Mouse (Mus musculus): ENCODE measurements around the gene Clip2.

Gene Clip2

DNA sequence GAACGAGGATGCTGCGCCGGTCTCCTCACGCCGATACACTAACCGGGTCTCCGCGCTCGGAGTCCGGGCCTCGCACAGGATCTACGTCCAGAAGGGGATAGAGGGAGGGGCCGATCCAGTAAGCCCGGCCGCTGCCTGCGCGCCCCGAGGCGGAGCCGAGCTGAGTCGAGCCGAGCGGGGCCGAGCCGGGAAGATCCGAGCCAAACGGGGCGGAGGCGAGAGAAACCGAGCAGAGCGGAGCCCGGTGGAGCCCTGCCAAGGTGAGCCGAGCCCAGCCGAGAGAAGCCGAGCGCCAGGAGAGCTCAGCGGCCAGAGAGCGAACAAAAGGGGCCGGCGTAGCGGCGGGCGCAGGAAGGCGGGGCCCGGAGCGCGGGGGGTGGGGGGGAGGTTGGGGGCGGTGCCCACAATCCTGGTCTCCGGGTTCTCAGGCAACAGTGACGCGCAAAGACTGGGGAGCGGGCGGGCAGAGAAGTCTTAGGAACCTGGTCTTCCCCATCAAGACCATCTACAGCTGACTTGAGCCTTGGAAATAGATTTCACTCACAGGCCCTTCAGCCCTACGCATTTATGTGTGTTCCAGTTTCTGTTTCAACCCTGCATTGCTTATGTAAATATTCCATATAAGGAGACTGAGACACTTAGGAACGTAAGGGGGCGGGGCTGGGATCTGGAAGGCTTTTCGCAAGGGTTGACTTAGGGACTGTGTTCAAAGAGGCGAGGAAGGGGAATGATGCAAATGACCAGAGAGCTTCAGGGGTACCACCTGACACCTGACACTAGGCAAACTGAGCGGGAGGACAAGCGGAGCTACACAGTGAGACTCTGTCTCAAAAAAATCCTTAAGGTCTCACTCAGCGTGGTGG is at the start of gene Clip2:
Gene Clip2 (minus strand): TSS at position 325 of the 863 bp plus-strand sequence.
- in situ Hi-C loops (cut with MboI, MseI) = no loop called here

- in situ Hi-C loops (cut with MboI, MseI) = no loop called here
Measured at GRCm38 (mm10) chr5:134597711-134598110, 45.5 kb upstream of the Clip2 start.

DNA sequence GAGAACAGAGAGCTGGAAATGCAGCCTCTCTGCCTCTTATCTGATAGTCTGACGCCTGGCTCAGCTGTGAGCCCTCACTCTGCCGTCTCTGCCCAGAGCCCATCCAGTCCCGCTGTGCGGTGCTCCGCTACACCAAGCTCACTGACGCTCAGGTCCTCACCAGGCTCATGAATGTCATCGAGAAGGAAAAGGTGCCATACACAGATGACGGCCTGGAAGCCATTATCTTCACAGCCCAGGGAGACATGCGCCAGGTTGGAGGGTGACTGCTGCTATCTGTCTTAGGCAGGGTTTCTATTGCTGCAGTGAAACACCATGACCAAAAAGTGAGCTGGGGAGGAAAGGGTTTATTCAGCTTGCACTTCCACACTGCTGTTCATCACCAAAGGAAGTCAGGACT is 40.9 kb upstream of the Clip2 start:
- in situ Hi-C loops (cut with MboI, MseI) = no loop called here

- in situ Hi-C loops (cut with MboI, MseI) = no loop called here
Measured at GRCm38 (mm10) chr5:134592026-134592581, 39.9 kb upstream of the Clip2 start.

GRCm38 (mm10) chr5:134589900-134590299 is 37.7 kb upstream of the Clip2 start:
- in situ Hi-C loops (cut with MboI, MseI) = no loop called here

DNA sequence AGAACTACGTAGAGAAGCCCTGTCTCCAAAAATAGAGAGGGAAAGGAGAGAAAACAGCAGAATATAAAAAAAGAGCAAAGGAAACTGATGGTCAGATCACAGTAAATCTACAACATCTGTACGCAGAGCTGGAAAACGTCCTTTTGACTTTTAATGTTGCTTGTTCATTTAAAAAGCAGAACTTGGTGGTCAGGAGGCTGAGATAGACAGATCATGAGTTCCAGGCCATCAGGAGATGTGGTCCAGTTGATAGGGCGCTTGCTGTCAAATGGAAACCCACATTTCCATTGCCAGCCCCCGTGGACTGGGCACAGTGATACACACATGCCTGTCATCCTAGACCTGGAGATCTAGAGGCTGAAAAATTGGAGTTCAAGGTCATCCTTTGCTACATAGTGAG is 32.6 kb upstream of the Clip2 start:
- in situ Hi-C loops (cut with MboI, MseI) = no loop called here

GRCm38 (mm10) chr5:134583884-134584213 is 31.6 kb upstream of the Clip2 start:
- in situ Hi-C loops (cut with MboI, MseI) = no loop called here

GRCm38 (mm10) chr5:134583006-134583883 is 31.0 kb upstream of the Clip2 start:
- in situ Hi-C loops (cut with MboI, MseI) = no loop called here

- in situ Hi-C loops (cut with MboI, MseI) = no loop called here
Measured at GRCm38 (mm10) chr5:134582221-134582907, 30.1 kb upstream of the Clip2 start.

DNA sequence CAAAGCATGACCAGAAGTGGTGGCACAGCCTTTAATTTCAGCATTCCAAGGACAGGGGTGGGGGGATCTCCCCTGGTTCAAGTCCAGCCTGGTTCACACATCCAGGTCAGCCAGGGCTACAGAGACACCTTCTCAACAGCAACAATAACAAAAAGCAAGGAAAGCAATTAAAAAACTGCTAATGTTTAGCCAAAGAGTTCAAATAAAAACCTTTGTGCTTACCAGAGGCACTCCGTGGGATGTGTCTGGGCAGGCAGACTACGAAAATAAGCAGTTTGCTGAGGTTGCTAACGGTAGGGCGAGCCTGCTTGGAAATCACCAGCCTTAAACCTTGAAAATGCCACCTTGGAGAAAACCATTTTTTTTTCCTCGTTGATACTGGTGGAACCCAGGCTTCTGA is 28.9 kb upstream of the Clip2 start, which contains the start of gene Rfc2:
Gene Rfc2 (plus strand): TSS at position 221 of the 400 bp plus-strand sequence.
- in situ Hi-C loops (cut with MboI, MseI) = no loop called here

- in situ Hi-C loops (cut with MboI, MseI) = loop anchor here (5.0 kb wide), 1 partner anchor 82 kb away; no protein-coding TSS in a partner anchor
Measured at GRCm38 (mm10) chr5:134579135-134579534, 26.9 kb upstream of the Clip2 start.

GRCm38 (mm10) chr5:134577534-134577933 is 25.3 kb upstream of the Clip2 start:
- in situ Hi-C loops (cut with MboI, MseI) = loop anchor here (5.0 kb wide), 1 partner anchor 80 kb away; no protein-coding TSS in a partner anchor

DNA sequence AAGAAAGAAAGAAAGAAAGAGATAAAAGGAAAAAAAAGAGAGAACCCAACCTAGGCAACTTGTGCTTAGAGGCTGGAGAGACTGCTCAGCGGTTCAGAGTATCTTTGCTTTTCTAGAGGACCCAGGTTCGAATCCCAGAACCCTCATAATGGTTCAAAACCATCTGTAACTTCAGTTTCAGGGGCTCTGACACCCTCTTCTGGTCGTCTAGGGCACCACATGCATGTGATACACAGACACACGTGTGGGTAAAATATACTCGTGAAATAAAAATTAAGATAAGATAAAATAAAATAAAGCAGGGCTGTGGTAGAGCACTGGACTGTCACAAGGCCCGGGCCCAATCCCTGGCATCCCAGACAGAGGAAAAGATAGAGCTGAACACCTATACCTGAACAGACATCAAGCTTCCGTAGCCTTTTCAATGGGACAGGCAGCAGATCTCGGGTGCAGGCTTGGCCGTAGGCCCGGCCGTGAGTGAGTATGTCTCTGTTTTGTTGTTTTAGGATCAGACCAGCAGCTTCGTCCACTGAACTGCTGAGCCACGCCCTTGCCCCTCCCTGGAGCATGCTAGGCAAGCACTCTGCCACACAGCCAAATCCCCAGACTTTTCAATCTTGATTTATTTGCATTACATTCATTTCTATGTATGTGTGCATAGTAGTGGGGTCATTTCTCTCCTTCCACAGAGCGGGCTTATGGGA is 24.4 kb upstream of the Clip2 start:
- in situ Hi-C loops (cut with MboI, MseI) = loop anchor here (5.0 kb wide), 1 partner anchor 79 kb away; no protein-coding TSS in a partner anchor

- in situ Hi-C loops (cut with MboI, MseI) = loop anchor here (5.0 kb wide), 1 partner anchor 79 kb away; no protein-coding TSS in a partner anchor
Measured at GRCm38 (mm10) chr5:134575833-134576232, 23.6 kb upstream of the Clip2 start.

DNA sequence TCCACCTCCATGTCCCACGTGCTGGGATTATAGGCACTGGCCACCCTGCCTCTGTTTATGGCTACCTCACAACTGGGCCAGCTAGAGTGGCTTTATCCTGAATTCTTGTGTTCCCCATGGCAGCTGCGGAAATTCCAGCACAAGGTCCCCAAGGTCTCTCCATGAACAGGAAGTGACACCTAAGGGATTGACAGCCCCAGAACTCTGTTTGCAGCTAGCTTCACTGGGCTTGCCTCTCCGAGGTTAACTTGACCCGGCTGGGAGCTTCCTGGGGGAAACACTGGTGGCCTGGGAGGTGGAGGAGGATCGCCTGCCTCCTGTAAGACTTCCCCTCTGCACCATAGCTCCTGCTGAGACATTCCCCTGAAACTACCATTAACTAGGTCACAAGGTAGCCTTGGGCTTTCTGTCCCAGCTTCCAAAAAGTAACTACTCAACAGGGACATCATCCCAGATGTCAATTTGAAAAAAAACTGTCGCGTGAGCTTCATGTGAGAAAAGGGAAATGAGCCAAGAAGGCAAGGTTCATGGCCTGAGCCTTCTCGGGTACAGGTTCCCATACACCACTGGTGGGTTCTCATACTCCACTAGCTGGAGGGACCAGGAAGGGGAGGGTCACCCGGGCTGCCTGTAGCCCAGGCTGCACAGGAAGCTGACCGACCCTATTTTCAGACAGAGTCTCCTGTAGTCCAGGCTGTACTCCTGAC is 20.4 kb upstream of the Clip2 start:
- in situ Hi-C loops (cut with MboI, MseI) = no loop called here

- in situ Hi-C loops (cut with MboI, MseI) = no loop called here
Measured at GRCm38 (mm10) chr5:134571730-134572507, 19.7 kb upstream of the Clip2 start.

- in situ Hi-C loops (cut with MboI, MseI) = no loop called here
Measured at GRCm38 (mm10) chr5:134568964-134569491, 16.8 kb upstream of the Clip2 start.

- in situ Hi-C loops (cut with MboI, MseI) = no loop called here
Measured at GRCm38 (mm10) chr5:134568030-134568429, 15.8 kb upstream of the Clip2 start.

- in situ Hi-C loops (cut with MboI, MseI) = no loop called here
Measured at GRCm38 (mm10) chr5:134567445-134567844, 15.2 kb upstream of the Clip2 start.
